Mouse (Mus musculus): ENCODE measurements at regions not wholly inside any gene's neighbourhood (a gene's known extent, or its start where the extent isn't known, plus 50 kb on each side); places are given as distances from the start of the nearest gene placed in this dataset.
A peak's percentile ranks its signal among the peaks of the same experiment; 100 is the strongest.

GRCm38 (mm10) chr16:70935959-70936358 is 622.2 kb downstream of the Gbe1 start:
- no peak for DNase-seq

- DNase-seq, result peak; percentile 76
These were observed 639.2 kb downstream of the Gbe1 start for GRCm38 (mm10) chr16:70952937-70953336.

Data from heart, adult 11 months (tissue).